Mouse (Mus musculus): Measurements from ENCODE around the gene Eya4. TPM values are rescaled to one million over a fixed set of nuclear protein-coding genes. Genes with fewer than 3 reads are reported as not detected.

Gene Eya4
- polyA plus RNA-seq, 1 experiment from 2014 or later, result 3.3 TPM

DNA sequence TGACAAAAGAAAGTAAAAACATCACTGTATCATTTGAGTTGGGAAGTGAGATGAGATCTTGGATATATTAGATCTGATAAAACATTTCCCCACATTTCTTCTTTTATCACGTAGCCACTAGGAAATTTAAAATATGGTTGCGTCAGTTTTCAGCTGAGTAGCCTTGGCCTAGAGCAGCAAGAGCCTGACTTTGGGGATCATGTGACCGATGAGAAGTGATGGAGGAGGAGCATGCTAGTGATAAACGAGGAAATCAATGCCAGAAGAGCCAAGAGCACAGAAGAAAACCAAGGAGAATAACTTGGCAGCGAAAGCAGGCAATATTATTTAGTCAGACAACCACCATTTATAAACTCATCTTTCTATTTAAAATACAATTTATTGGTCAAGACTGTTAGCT, 119.7 kb downstream of the Eya4 start:
- no peak for DNase-seq (ENCODE audit: low read depth, low spot score)
- in situ Hi-C loops (cut with MboI; ENCODE audit: low pct_unique_long_range_greater_than_20kb), result no loop called here
- ChIA-PET POLR2A (no interaction called here), CTCF (interaction anchor here (1.1 kb wide), 1 partner anchor 26 kb away, joined by 3 read pairs; no protein-coding TSS in a partner anchor)
- TF ChIP-seq CTCF (IDR thresholded peaks at IDR 0.05), result no peak
- no peak for ATAC-seq
- H3K27me3 ChIP-seq, result no peaks in the 10 kb centered on the region

DNA sequence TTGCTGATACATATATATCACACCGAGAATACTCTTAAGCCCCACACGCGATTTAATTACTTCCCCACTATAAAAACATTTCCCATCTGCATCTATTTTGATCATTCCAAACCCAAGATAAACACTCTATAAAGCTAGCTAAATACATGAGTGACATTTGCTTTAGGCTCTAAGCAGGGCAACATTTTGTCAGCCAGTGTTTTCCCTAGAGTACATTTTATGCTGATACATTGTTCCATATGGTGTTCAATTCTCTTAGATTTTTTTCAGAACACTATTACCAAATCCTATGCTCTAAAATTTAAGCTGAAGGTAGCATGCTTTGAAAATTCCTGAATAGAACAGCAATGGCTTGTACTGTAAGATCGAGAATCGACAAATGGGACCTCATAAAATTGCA, 127.2 kb downstream of the Eya4 start:
- POLR2A ChIA-PET, result no interaction called here
- in situ Hi-C loops (cut with MboI; ENCODE audit: low pct_unique_long_range_greater_than_20kb), result no loop called here
- H3K27me3 ChIP-seq, result no peaks in the 10 kb centered on the region
- no peak for ATAC-seq
- TF ChIP-seq CTCF (IDR thresholded peaks at IDR 0.05), result no peak
- CTCF ChIA-PET, result no interaction called here
- no peak for DNase-seq (ENCODE audit: low read depth, low spot score)

DNA sequence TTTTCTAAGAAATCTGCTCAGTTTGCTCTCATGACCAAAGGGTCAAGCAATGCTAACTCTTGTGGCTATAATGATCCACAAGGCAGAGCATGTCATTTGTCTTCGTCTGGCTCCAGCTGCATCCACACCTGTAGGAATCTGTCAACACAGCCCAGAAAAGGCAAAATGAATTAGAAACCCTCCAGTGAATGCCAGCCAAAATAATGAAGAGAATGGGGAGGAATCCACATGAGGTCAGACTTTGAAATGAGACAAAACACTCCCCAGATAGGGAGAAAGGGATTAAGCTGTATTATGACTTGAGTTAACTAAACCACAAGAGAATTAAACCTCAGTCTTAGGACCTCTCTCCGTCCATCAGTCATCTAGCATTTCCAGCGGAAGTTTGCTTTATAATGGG, 130.2 kb downstream of the Eya4 start:
- no peak for TF ChIP-seq CTCF (IDR thresholded peaks at IDR 0.05)
- peak; percentile 65 for ATAC-seq
- H3K27me3 ChIP-seq, result no peaks in the 10 kb centered on the region
- POLR2A ChIA-PET, result no interaction called here
- peak; percentile 66 for DNase-seq (ENCODE audit: low read depth, low spot score)
- in situ Hi-C loops (cut with MboI; ENCODE audit: low pct_unique_long_range_greater_than_20kb), result no loop called here
- CTCF ChIA-PET, result no interaction called here

DNA sequence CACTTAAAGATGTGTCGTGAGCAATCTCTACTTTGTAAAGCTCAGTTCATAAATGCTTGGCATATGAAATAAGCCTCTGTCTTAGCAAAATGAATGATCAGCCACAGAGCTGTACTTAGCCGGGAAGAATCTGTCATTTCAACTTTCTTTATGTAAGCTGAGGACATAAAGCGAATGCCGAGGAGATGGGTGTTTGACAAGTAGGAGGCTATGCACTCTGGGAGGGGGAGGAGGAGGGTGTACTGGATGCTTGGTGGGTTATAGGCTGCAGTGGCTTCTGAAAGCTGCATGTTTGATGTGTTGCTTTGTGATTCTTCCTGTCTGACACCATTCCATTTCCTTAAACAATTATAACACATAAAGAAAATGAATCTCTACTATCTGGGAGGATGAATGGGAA, 133.8 kb downstream of the Eya4 start:
- in situ Hi-C loops (cut with MboI; ENCODE audit: low pct_unique_long_range_greater_than_20kb), result no loop called here
- ChIA-PET CTCF (no interaction called here), POLR2A (no interaction called here)
- H3K27me3 ChIP-seq, result no peaks in the 10 kb centered on the region
- ATAC-seq (no peak), DNase-seq (ENCODE audit: low read depth, low spot score) (no peak)
- TF ChIP-seq CTCF (IDR thresholded peaks at IDR 0.05), result no peak

DNA sequence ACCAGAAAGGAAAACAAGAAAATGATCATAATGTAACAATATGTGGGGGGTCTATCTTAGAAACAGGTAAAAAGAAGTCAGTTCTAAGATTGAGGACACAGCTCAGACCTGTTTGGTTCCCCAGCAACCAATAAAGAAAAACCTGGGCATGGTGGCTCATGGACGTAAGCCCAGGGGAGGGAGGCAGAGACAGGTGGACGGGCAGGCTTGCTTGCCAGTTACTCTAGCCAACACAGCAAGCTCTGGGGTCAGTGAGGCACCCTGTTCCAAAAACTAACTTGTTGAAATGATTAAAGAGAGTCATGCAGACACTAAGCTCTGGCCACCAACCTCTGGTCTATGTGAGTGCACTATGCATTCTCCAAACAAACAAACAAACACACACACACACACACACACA, 139.2 kb downstream of the Eya4 start:
- CTCF ChIA-PET, result interaction anchor here (1.1 kb wide), 1 partner anchor 52 kb away, joined by 3 read pairs; no protein-coding TSS in a partner anchor
- POLR2A ChIA-PET, result no interaction called here
- ATAC-seq, result no peak

DNA sequence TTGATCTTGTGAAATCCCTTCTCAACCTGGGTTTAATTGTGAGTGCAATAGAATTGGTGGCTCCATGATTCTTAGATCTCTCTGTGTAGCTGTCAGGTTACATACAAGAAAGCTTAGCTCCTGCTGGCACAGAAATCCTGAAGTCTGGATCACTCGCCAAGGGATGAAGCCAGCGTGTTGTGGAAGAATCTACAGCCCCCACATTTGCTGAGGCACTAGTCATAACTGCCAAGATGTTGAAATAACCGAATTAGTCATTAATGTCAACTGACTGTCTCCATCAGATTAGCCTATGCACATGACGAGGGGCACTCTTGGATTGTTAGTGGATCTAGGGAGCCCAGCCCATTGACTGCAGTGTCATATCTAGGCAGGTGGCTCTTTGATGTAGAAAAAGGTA, 146.7 kb downstream of the Eya4 start:
- in situ Hi-C loops (cut with MboI; ENCODE audit: low pct_unique_long_range_greater_than_20kb), result no loop called here
- no peaks in the 10 kb centered on the region for H3K27me3 ChIP-seq
- peak; percentile 44 for DNase-seq (ENCODE audit: low read depth, low spot score)
- no peak for TF ChIP-seq CTCF (IDR thresholded peaks at IDR 0.05)
- CTCF ChIA-PET, result interaction anchor here (0.9 to 1.2 kb wide), 4 partner anchors 13 to 27 kb away, joined by 3 to 4 read pairs (median 3); no protein-coding TSS in a partner anchor
- no peak for ATAC-seq
- POLR2A ChIA-PET, result no interaction called here

More for the DNA sequence above, 139.2 kb downstream of the Eya4 start:
- DNase-seq (ENCODE audit: low read depth, low spot score), result no peak
- no peaks in the 10 kb centered on the region for H3K27me3 ChIP-seq
- in situ Hi-C loops (cut with MboI; ENCODE audit: low pct_unique_long_range_greater_than_20kb), result no loop called here
- TF ChIP-seq CTCF (IDR thresholded peaks at IDR 0.05), result no peak

DNA sequence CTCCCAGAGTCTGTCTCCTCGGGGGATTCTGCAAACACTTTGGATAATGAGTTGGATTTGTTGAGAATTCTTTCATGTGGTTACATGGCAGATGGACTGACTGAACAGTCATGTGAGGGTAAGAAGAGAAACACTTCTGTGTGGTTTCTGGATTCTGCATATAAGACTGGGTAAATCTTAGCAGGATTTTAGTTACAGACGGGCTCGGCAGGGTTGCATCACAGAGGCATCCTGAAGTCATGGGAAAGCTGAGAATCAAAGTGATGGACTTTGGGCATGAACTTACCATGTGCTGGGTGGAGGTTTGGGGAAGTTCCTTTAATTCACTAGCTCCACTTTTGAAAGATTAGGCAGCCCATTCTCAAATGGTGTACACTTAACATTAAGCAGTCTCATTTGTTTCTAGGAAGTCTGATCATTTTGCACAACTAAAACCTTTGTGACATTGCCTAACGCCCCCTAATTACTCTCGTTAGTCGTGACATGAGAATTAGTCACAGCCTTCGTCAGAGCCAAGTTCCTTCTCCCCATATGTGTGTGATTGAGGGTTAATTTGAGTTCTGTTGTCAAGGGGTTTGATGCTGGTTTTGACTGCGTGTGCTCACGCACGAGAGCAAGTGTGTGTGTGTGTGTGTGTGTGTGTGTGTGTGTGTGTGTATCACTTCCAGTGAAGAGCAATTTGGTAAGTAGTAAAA, 147.3 kb downstream of the Eya4 start:
- CTCF ChIA-PET, result interaction anchor here (0.9 to 1.0 kb wide), 2 partner anchors 15 to 25 kb away, joined by 3 to 4 read pairs; no protein-coding TSS in a partner anchor
- POLR2A ChIA-PET, result no interaction called here
- DNase-seq (ENCODE audit: low read depth, low spot score) (peak; percentile 50), ATAC-seq (peak; percentile 60)
- no peak for TF ChIP-seq CTCF (IDR thresholded peaks at IDR 0.05)
- in situ Hi-C loops (cut with MboI; ENCODE audit: low pct_unique_long_range_greater_than_20kb), result no loop called here
- no peaks in the 10 kb centered on the region for H3K27me3 ChIP-seq

DNA sequence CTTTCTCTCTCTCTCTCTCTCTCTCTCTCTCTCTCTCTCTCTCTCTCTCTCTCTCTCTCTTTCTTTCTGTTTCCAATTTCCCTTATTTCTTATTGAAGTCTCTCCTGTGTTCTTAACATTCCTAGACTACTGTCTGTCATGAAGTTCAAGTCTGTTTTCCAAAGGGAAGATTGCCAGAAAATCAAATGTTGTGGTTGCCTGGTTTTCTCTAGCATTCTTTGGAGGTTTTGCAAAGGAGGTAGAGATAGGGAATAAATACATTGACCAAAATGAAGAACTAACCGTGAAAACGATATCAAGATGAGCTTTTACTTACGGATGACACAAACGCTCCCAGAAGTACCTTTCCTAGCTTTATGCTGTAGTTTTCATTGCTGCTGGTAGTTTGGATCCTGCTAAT, 148.0 kb downstream of the Eya4 start:
- H3K27me3 ChIP-seq, result no peaks in the 10 kb centered on the region
- ATAC-seq (no peak), DNase-seq (ENCODE audit: low read depth, low spot score) (no peak)
- TF ChIP-seq CTCF (IDR thresholded peaks at IDR 0.05), result no peak
- ChIA-PET POLR2A (no interaction called here), CTCF (interaction anchor here (1.0 kb wide), 1 partner anchor 24 kb away, joined by 3 read pairs; no protein-coding TSS in a partner anchor)
- in situ Hi-C loops (cut with MboI; ENCODE audit: low pct_unique_long_range_greater_than_20kb), result no loop called here

DNA sequence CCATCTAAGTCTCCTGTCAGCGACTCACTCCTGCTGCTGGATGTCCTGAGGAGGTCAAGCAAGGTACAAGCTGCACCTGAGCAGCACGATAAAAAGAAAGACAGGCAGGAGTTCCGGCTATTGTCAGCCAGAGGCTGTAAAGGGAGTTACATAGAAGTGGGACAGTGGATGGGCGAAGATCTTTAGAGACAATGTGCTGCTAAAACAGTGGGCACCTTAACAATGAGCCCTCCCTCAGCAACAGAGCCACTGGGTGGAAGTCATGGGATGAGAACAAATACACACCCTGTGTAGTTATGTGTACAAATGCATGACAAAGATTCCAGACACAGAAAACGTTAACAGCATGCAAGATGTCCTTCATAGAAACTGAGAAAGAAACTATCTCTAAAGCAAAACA, 152.3 kb downstream of the Eya4 start:
- POLR2A ChIA-PET, result no interaction called here
- CTCF ChIA-PET, result no interaction called here
- TF ChIP-seq CTCF (IDR thresholded peaks at IDR 0.05), result no peak
- in situ Hi-C loops (cut with MboI; ENCODE audit: low pct_unique_long_range_greater_than_20kb), result no loop called here
- ATAC-seq (no peak), DNase-seq (ENCODE audit: low read depth, low spot score) (no peak)
- H3K27me3 ChIP-seq, result no peaks in the 10 kb centered on the region

DNA sequence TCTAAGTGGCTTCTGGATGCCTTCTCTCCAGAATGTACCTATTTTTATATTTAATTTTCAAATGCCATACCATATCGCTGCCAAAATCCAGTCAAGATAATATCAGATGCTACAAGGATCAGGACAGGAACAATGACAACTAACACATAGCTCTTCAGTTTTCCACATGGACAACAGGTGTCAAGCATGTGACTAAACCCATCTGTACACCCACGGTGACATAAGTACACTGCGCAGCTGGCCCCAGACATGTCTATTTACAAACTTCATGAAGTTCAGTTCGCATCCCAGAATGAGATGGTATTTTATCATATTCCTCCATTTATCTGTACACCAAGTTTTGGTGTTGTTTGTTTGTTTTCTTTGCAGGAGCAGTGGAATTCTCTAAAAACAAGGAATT, 154.2 kb downstream of the Eya4 start:
- TF ChIP-seq CTCF (IDR thresholded peaks at IDR 0.05), result no peak
- in situ Hi-C loops (cut with MboI; ENCODE audit: low pct_unique_long_range_greater_than_20kb), result no loop called here
- DNase-seq (ENCODE audit: low read depth, low spot score) (no peak), ATAC-seq (no peak)
- ChIA-PET POLR2A (no interaction called here), CTCF (no interaction called here)
- no peaks in the 10 kb centered on the region for H3K27me3 ChIP-seq

DNA sequence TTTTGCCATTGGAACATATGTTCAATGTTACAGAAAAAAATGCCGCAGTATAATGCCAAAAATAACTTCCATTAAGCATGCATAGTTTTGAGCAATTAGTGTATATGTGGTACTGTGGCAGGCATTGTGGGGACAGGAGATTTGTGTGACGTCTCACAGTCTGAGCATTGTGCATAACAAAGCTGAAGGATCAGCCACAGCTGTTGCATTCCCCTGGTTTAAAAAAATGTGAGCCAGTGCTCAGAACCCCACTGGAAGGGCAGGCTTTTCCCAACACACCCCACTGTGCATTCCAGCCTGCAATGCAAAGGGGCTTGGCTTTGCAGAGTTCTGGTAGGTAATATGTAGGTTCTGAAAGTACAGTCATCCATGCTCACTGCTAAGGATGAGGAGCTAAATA, 155.2 kb downstream of the Eya4 start:
- in situ Hi-C loops (cut with MboI; ENCODE audit: low pct_unique_long_range_greater_than_20kb), result no loop called here
- POLR2A ChIA-PET, result interaction anchor here (1.1 kb wide), 1 partner anchor 11 kb away, joined by 6 read pairs; no protein-coding TSS in a partner anchor
- DNase-seq (ENCODE audit: low read depth, low spot score) (no peak), ATAC-seq (no peak)
- TF ChIP-seq CTCF (IDR thresholded peaks at IDR 0.05), result no peak
- CTCF ChIA-PET, result interaction anchor here (0.8 to 1.2 kb wide), 4 partner anchors 12 to 146 kb away, joined by 3 to 4 read pairs (median 3); no protein-coding TSS in a partner anchor
- H3K27me3 ChIP-seq, result no peaks in the 10 kb centered on the region

DNA sequence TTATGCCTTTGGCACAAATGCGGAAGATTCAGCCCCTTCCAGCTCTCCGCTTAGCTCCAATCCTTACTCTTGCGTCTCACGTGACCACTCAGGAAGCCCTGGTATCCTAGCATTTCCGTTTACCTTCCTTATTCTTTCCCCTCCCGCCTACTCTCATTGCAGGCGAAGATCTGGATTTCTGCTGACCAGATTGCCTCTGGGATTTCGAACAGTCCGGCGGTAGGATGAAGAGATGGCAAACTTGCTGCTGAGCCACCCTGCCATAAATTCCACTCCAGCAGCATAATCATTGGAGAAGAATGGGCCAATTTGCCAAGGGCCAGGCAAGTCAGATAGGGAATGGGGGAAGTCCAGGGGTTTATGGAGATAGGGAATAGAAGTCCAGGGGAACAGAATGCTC, 160.8 kb downstream of the Eya4 start:
- ATAC-seq (no peak), DNase-seq (ENCODE audit: low read depth, low spot score) (no peak)
- in situ Hi-C loops (cut with MboI; ENCODE audit: low pct_unique_long_range_greater_than_20kb), result no loop called here
- no peaks in the 10 kb centered on the region for H3K27me3 ChIP-seq
- CTCF ChIA-PET, result no interaction called here
- POLR2A ChIA-PET, result no interaction called here
- TF ChIP-seq CTCF (IDR thresholded peaks at IDR 0.05), result no peak

Measured in Patski (cell line).